Mouse (Mus musculus) testis, adult 2 months (tissue): Measurements from ENCODE around the gene Pcif1.

Source experiments
- CTCF ChIP-seq: fragments of 200-500 bp; IDR thresholded peaks from 2 replicates; pipeline ENCODE4 v1.5.1; 2012; ENCODE audit warnings: low read depth, mild to moderate bottlenecking, inconsistent platforms, low read length, moderate library complexity; ENCODE audit not compliant: control insufficient read depth, insufficient read depth, insufficient replicate concordance
- POLR2A ChIP-seq: fragments of 200-500 bp; IDR thresholded peaks from 2 replicates; pipeline ENCODE4 v1.6.1; 2012; ENCODE audit warnings: low read depth, mild to moderate bottlenecking, inconsistent platforms, low read length, moderate library complexity; ENCODE audit not compliant: control insufficient read depth

DNA sequence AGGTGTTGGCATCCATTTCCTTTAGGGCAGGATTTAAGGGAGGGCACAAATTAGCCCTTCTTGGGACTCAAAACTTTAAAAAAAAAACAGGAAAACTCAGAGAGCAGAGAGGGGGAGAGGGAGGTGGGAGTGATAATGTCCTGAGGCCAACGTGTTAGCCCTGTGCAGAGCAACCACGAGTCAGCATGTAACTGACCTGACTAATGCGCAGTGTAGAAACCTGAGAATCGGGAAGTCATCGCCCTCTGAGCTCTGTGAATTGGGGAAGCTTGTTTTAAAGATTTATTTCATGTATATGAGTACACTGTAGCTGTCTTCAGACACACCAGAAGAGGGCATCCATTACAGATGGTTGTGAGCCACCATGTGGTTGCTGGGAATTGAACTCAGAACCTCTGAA lies 37.7 kb downstream of the Pcif1 start:
- TF ChIP-seq CTCF: no peak
- no peak for TF ChIP-seq POLR2A
